Mouse (Mus musculus): ENCODE measurements around the gene U2af1.
A peak's percentile ranks its signal among the peaks of the same experiment; 100 is the strongest.

Gene U2af1

GRCm38 (mm10) chr17:31660661-31661250 is 2.1 kb upstream of the U2af1 start:
- DNase-seq: peak; percentile 66

DNA sequence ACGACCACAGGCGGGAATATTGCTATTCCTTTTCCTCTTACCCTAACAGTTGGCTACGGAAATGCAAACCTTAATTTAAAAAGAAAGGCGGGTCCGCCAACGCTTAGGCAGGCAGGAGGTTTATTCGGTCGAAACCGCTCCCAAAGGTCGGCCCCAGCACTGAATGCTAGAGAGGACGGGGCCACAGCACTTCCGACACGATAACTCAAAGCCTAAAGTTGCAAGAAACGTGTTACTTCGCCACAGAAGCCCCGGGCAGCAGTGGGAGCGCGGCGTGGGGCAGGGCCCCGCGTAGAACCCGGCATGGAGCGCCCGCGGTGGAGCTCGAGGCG is 590 bp downstream of the U2af1 start:
- no peak for DNase-seq

- no peak for DNase-seq
Observed at GRCm38 (mm10) chr17:31657141-31657983, 1.3 kb downstream of the U2af1 start.

- no peak for DNase-seq
Observed at GRCm38 (mm10) chr17:31656682-31657081, 2.0 kb downstream of the U2af1 start.

DNA sequence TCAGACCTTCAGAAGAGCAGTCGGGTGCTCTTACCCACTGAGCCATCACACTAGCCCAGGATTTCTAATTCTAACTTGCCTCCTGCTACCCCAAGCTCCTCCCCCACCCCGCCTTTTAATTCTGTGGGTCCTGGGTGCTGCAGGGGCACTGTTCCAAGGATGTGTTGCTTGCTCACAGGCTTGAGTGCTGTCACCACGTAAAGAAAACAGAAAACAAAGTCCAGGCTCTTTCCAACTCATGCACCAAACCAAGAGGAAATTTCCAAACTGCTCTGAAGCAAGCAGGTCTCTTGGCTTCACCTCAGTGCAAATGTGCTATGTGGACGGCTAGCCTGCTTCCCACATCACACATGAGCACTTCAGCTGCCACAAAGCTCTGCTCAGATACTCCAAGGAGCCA is 3.3 kb downstream of the U2af1 start:
- no peak for DNase-seq

DNA sequence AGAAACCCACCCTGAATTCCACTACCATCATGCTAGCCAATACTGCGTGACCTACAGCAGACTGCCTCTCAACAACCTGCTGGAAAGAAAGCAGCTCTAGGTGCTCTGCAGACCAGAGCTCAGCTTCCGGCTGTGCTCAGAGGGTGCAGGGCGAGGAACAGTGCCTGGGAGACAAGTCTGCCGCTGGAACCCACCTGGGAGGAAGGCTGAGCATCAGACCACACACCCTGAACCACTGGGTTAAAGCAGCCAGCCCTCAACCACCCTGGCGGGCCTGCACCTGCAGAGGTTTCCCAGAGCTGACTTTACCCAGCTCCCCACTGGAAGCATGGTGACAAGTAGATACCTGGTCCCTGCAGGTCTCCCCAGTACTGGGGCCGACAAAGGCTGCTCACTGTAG is 5.4 kb downstream of the U2af1 start:
- no peak for DNase-seq

DNA sequence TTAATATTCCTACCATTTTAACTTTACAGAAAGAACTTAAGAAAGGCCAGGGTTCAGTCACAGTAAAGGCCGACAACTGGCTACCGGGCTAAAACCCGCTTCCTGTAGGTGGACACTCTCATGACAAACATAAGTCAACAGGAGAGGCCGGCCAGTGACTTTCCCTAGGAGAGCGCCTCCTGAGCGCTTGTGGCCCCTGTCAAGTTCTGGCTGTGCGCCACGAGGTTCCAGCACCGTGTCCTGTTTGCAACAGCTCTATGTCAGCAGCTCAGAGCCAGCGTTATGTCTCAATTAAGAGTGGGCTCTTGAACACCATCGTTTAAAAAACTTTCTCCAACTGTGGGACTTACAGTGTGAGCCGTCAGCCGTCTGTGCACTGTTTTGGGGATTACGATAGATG is 6.5 kb downstream of the U2af1 start:
- DNase-seq: no peak

- DNase-seq: no peak
Observed at GRCm38 (mm10) chr17:31646199-31647002, 12.3 kb downstream of the U2af1 start.

GRCm38 (mm10) chr17:31642913-31643312 is 15.8 kb downstream of the U2af1 start:
- no peak for DNase-seq

- DNase-seq: no peak
Observed at GRCm38 (mm10) chr17:31642331-31642730, 16.4 kb downstream of the U2af1 start.

DNA sequence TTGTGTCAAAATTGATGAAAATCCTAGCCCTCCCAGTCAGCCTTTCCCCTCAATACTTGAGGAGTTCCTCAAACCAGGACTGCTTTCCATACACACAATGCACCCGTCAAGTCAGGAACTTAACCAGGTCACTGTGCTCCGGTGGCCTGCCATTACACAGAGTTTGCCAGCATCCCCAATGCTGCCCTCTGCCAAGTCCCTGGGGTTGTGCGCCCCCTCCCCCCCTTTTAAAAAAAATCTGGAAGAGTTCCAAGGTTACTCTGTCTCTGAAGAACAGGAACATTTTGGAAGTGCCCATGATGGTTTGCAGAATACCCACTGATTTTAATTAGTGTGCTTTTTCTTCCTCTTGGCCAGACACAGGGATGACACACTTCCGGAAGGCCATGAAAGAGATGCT is 19.0 kb downstream of the U2af1 start:
- peak; percentile 26 for DNase-seq

- DNase-seq: peak; percentile 70
Observed at GRCm38 (mm10) chr17:31637866-31638570, 20.7 kb downstream of the U2af1 start.

DNA sequence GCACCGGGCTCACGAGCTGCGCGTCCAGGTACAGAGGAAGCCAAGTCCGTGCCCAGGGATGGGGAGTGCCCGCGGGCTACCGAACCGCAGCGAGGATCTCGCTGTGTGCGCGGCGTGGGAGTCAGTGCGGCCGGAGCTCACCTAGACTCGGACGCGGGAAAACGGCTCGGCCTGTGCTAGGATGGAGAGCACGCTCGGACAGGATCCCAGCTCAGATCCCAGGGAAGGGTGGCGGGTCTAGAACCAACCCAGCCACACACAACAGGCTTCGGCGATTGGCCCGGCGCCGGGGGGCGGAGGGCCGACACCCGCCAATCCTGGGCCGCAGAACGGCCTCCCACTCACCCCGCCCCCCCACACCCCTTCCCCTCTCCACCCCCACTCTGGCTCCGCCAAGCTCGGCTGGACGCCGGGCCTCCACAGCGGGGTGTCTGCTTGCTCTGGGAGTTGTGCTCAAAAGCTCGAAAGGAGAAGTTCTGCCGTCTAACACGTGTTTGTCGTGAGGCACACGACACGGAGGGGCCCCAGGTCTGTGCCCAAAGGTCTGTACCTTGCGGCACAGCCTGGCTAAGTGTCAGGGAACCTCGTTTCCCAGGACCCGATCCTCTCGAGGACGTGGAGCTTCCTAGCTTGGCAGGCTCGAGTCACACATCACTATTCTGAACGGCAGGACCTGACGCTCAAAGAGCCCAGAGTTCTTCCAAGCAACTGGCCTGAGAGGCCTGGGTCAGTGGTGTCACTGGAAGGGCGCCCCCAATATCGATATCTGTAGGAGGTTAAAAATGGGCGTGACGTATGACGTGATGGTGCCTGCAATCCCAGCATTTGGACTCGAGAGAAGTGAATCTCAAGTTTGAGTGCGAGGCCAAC is 21.5 kb downstream of the U2af1 start, which contains the start of gene Cbs:
Cbs (minus strand) TSS at position 297 of the 870 bp plus-strand sequence.
- DNase-seq: peak; percentile 77

GRCm38 (mm10) chr17:31636277-31636941 is 22.3 kb downstream of the U2af1 start:
- DNase-seq: no peak

DNA sequence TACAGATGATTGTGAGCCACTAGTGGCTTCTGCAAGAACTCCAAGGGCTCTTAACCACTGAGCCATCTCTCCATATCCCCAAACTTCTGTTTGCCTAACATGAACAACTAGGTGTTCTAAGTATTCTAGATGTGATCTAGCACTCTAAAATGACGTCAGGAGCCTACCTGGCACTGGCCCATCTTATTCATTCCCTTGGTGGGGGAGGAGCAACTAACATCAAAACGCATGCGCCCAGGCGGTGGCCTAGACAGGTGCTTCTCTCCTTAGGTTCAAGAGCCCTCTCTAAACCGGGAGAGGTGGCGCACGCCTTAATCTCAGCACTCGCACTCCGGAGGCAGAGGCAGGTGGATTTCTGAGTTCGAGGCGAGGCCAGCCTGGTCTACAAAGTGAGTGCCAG is 22.9 kb downstream of the U2af1 start:
- DNase-seq: no peak

- no peak for DNase-seq
Observed at GRCm38 (mm10) chr17:31634896-31635295, 23.8 kb downstream of the U2af1 start.

DNA sequence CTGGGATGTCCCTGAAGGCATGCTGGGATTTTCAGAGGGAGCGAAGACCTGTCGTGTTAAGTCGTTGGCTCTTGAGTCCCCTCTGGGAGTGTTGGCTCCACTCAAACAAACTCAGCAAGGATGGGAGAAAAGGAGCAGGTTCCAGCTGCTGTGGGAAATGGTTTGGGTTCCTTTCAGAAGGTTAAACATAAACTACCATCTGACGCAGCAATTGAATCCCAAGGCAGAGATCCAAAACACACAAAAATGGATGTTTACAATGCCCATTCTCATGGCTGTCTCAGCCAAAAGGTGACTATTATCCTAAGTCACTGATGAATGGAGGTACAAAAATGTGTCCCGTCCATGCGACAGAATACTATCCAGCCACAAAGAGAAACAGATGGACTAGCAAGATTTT is 25.7 kb downstream of the U2af1 start:
- no peak for DNase-seq

GRCm38 (mm10) chr17:31631081-31631800 is 27.5 kb downstream of the U2af1 start:
- DNase-seq: no peak

GRCm38 (mm10) chr17:31627961-31628360 is 30.7 kb downstream of the U2af1 start:
- no peak for DNase-seq

GRCm38 (mm10) chr17:31623101-31623500 is 35.6 kb downstream of the U2af1 start:
- DNase-seq: no peak
